Mouse (Mus musculus) embryonic facial prominence, embryonic 13.5 days (tissue): ENCODE data around the gene Nim1k. TPM values are rescaled to one million over a fixed set of nuclear protein-coding genes. Genes with fewer than 3 reads are reported as not detected.
"Not testable (repeated sequence)": the region's sequence is repeated elsewhere in the genome, so short reads cannot be mapped to it uniquely, and the experiment has no call there.

Experiments used
- ATAC-seq: fragments of 200-750 bp; cut with Nextera tagmentation; 2 replicates; pipeline ENCODE4 v1.8.0; 2017; ENCODE audit warnings: low read depth; ENCODE audit not compliant: insufficient number of reproducible peaks, insufficient read depth, low FRiP score, low TSS enrichment
- H3K27ac ChIP-seq: fragments of 300-500 bp; sonication (generic); 2 replicates; pipeline ENCODE4 v1.5.1; 2015; ENCODE audit warnings: moderate library complexity, mild to moderate bottlenecking, inconsistent platforms
- H3K27me3 ChIP-seq: fragments of 300-500 bp; sonication (generic); 2 replicates; pipeline ENCODE4 v1.6.1; 2015; ENCODE audit warnings: mild to moderate bottlenecking, inconsistent platforms
- H3K36me3 ChIP-seq: fragments of 300-500 bp; sonication (generic); 2 replicates; pipeline ENCODE4 v1.6.1; 2015; ENCODE audit warnings: mild to moderate bottlenecking, inconsistent platforms
- H3K4me1 ChIP-seq: fragments of 300-500 bp; sonication (generic); 2 replicates; pipeline ENCODE4 v1.6.1; 2015; ENCODE audit warnings: inconsistent platforms
- H3K4me2 ChIP-seq: fragments of 300-500 bp; sonication (generic); 2 replicates; pipeline ENCODE4 v1.6.1; 2015; ENCODE audit warnings: moderate library complexity, mild to moderate bottlenecking, inconsistent platforms
- H3K4me3 ChIP-seq: fragments of 300-500 bp; sonication (generic); 2 replicates; pipeline ENCODE4 v1.5.1; 2015; ENCODE audit warnings: mild to moderate bottlenecking, inconsistent platforms
- H3K9ac ChIP-seq: fragments of 300-500 bp; sonication (generic); 2 replicates; pipeline ENCODE4 v1.6.1; 2015; ENCODE audit warnings: mild to moderate bottlenecking, inconsistent platforms
- H3K9me3 ChIP-seq: fragments of 300-500 bp; sonication (generic); 2 replicates; pipeline ENCODE4 v1.6.1; 2016; ENCODE audit warnings: inconsistent platforms
- WGBS: fragments of 180-500 bp; shearing (Covaris S2); methylation state at CpG from one replicate; pipeline ENCODE4 v1.1.7; 2015; ENCODE audit warnings: mixed read lengths; 5-methylcytosine and 5-hydroxymethylcytosine counted together
- polyA plus RNA-seq: library from polyadenylated mRNA; unstranded; fragments of >200 nt; fragmentation: Nextera tagmentation; extraction: Ambion mirVana; gene quantifications from 2 replicates; pipeline ENCODE4 v1.2.1, GENCODE M21; 2015

The Nim1k gene
- polyA plus RNA-seq, 1 experiment from 2014 or later, result 0.77 TPM

- H3K9me3 ChIP-seq, result no peaks in the 10 kb centered on the region
These were observed 76.9 kb downstream of the Nim1k start for GRCm38 (mm10) chr13:119678794-119679193.

GRCm38 (mm10) chr13:119661420-119661819 is 94.3 kb downstream of the Nim1k start:
- not testable (repeated sequence) for H3K36me3 ChIP-seq, H3K4me2 ChIP-seq, H3K9ac ChIP-seq, H3K4me1 ChIP-seq, H3K9me3 ChIP-seq, H3K27me3 ChIP-seq, H3K4me3 ChIP-seq, ATAC-seq, H3K27ac ChIP-seq
- WGBS, result 76% methylated on average over 7 of the region's 9 CpGs

More at GRCm38 (mm10) chr13:119678794-119679193, 76.9 kb downstream of the Nim1k start:
- Histone ChIP-seq H3K9ac (no peak overlapping the region), H3K4me2 (no peak overlapping the region), H3K4me1 (peaks cover 5% of the 10 kb centered on the region; the same call in 1 of the 2 replicates), H3K27ac (no peak overlapping the region), H3K27me3 (no peaks in the 10 kb centered on the region), H3K4me3 (no peak overlapping the region), H3K36me3 (no peaks in the 10 kb centered on the region)
- 46% methylated on average over 8 of the region's 8 CpGs for WGBS
- ATAC-seq, result no peak

Other genes with a start within 250 kb of the Nim1k start
- gene Ccl28, start 132.1 kb downstream of the Nim1k start, polyA plus RNA-seq, result 0.31 and 0.34 TPM in 2 replicates
- 156 and 161 TPM in 2 replicates for gene Hmgcs1, start 65.5 kb downstream of the Nim1k start, polyA plus RNA-seq
- 45.0 and 48.6 TPM in 2 replicates for gene Zfp131, start 35.0 kb upstream of the Nim1k start, polyA plus RNA-seq
- gene AF067063, start 74.3 kb upstream of the Nim1k start, polyA plus RNA-seq, result not detected in 2 replicates
- gene D13Ertd608e, start 80.1 kb upstream of the Nim1k start, polyA plus RNA-seq, result not detected in 2 replicates
- not detected in 2 replicates for gene Tcstv1, start 138.9 kb upstream of the Nim1k start, polyA plus RNA-seq
- not detected in 2 replicates for gene Gm21761, start 173.4 kb upstream of the Nim1k start, polyA plus RNA-seq
- not detected in 2 replicates for gene B020031M17Rik, start 194.9 kb upstream of the Nim1k start, polyA plus RNA-seq